Mouse (Mus musculus) kidney, postnatal 10 days (tissue): ENCODE measurements at regions not wholly inside any gene's neighbourhood (a gene's known extent, or its start where the extent isn't known, plus 50 kb on each side); places are given as distances from the start of the nearest gene placed in this dataset.

ENCODE experiments used
- DNase-seq: peaks from one replicate; pipeline ENCODE4 v3.0.0; 2021; ENCODE audit warnings: mixed read lengths

- DNase-seq, result no peak
Measured at GRCm38 (mm10) chr15:56820256-56820976, 657.0 kb downstream of the Slc22a22 start.

- DNase-seq, result no peak
Measured at GRCm38 (mm10) chr15:56818158-56818690, 659.2 kb downstream of the Slc22a22 start.

GRCm38 (mm10) chr15:56817204-56818157 is 659.9 kb downstream of the Slc22a22 start:
- DNase-seq, result no peak

GRCm38 (mm10) chr15:56813876-56814275 is 663.5 kb downstream of the Slc22a22 start:
- DNase-seq, result peak; percentile 20

- no peak for DNase-seq
Measured at GRCm38 (mm10) chr15:56810151-56810550, 667.3 kb downstream of the Slc22a22 start.

GRCm38 (mm10) chr15:56807611-56808010 is 669.8 kb downstream of the Slc22a22 start:
- no peak for DNase-seq

GRCm38 (mm10) chr15:56801933-56802332 is 675.5 kb downstream of the Slc22a22 start:
- DNase-seq, result no peak

GRCm38 (mm10) chr15:56775431-56775830 is 702.0 kb downstream of the Slc22a22 start:
- DNase-seq, result no peak

- DNase-seq, result no peak
Measured at GRCm38 (mm10) chr15:56774648-56775393, 702.6 kb downstream of the Slc22a22 start.

GRCm38 (mm10) chr15:56766356-56766755 is 711.1 kb downstream of the Slc22a22 start:
- DNase-seq, result peak; percentile 6

GRCm38 (mm10) chr15:56764957-56765482 is 712.4 kb downstream of the Slc22a22 start:
- DNase-seq, result peak; percentile 16

GRCm38 (mm10) chr15:56764019-56764418 is 713.4 kb downstream of the Slc22a22 start:
- DNase-seq, result peak; percentile 5

GRCm38 (mm10) chr15:56746698-56747097 is 730.7 kb downstream of the Slc22a22 start:
- no peak for DNase-seq

GRCm38 (mm10) chr15:56744915-56745314 is 732.5 kb downstream of the Slc22a22 start:
- DNase-seq, result peak; percentile 7
